Mouse (Mus musculus) erythroid progenitor cell, adult 5-6 weeks (primary cell): ENCODE measurements around the gene Dll3. TPM values are rescaled to one million over a fixed set of nuclear protein-coding genes. Genes with fewer than 3 reads are reported as not detected.
"Not testable (repeated sequence)": the region's sequence is repeated elsewhere in the genome, so short reads cannot be mapped to it uniquely, and the experiment has no call there.

Experiments used
- ATAC-seq: replicated peaks from 2 replicates; pipeline ENCODE4 v1.8.0; 2016; ENCODE audit warnings: moderate number of reproducible peaks, mild to moderate bottlenecking, moderate TSS enrichment, inconsistent platforms; ENCODE audit not compliant: poor library complexity, low FRiP score, severe bottlenecking
- total RNA-seq, 2 experiments: library from RNA; stranded (forward) in 1 of 2; stranded (reverse) in 1 of 2; fragments of 150-400 nt in 1 of 2; fragments of 186-747, 209-891 nt in 1 of 2; gene quantifications; 2 replicates each; pipeline versions ENCODE4 v1.2.3 to v1.2.4; 2015 to 2017; ENCODE audit warnings: low replicate concordance in 2 of 2

Dll3 gene
- total RNA-seq, 2 experiments from 2014 or later, result not detected

GRCm38 (mm10) chr7:28263786-28264185, 38.3 kb downstream of the Dll3 start:
- ATAC-seq, result no peak

- ATAC-seq, result no peak
These were observed 39.2 kb downstream of the Dll3 start for GRCm38 (mm10) chr7:28262861-28263260.

GRCm38 (mm10) chr7:28255476-28255875, 46.6 kb downstream of the Dll3 start:
- no peak for ATAC-seq

GRCm38 (mm10) chr7:28254591-28254990, 47.4 kb downstream of the Dll3 start:
- no peak for ATAC-seq

- no peak for ATAC-seq
These were observed 50.1 kb downstream of the Dll3 start for GRCm38 (mm10) chr7:28251976-28252375.

GRCm38 (mm10) chr7:28248957-28249356, 53.1 kb downstream of the Dll3 start:
- ATAC-seq, result no peak

- not testable (repeated sequence) for ATAC-seq
These were observed 58.1 kb downstream of the Dll3 start for GRCm38 (mm10) chr7:28243943-28244342.

Other genes starting within 250 kb of the Dll3 start
- not detected in 2 replicates for gene Fcgbp, start 231.0 kb downstream of the Dll3 start, total RNA-seq (2015; ENCODE audit: low replicate concordance)
- gene Fcgbp, start 231.0 kb downstream of the Dll3 start, total RNA-seq (2017; ENCODE audit: low replicate concordance), result not detected in 2 replicates
- not detected in 2 replicates for gene 9530053A07Rik, start 172.8 kb downstream of the Dll3 start, total RNA-seq (2015; ENCODE audit: low replicate concordance)
- gene 9530053A07Rik, start 172.8 kb downstream of the Dll3 start, total RNA-seq (2017; ENCODE audit: low replicate concordance), result not detected in 2 replicates
- 18.4 and 40.4 TPM in 2 replicates for gene Fbl, start 132.5 kb downstream of the Dll3 start, total RNA-seq (2015; ENCODE audit: low replicate concordance)
- 15.7 and 17.5 TPM in 2 replicates for gene Fbl, start 132.5 kb downstream of the Dll3 start, total RNA-seq (2017; ENCODE audit: low replicate concordance)
- gene Dyrk1b, start 122.8 kb downstream of the Dll3 start, total RNA-seq (2015; ENCODE audit: low replicate concordance), result 7.5 and 10.1 TPM in 2 replicates
- 8.4 and 12.5 TPM in 2 replicates for gene Dyrk1b, start 122.8 kb downstream of the Dll3 start, total RNA-seq (2017; ENCODE audit: low replicate concordance)
- gene Eid2, start 34.4 kb downstream of the Dll3 start, total RNA-seq (2015; ENCODE audit: low replicate concordance), result 10.1 TPM in 1 of 2 replicates, not detected in the other
- gene Eid2, start 34.4 kb downstream of the Dll3 start, total RNA-seq (2017; ENCODE audit: low replicate concordance), result 3.3 TPM in 1 of 2 replicates, not detected in the other
- 5.4 TPM in 1 of 2 replicates, not detected in the other for gene Eid2b, start 24.5 kb downstream of the Dll3 start, total RNA-seq (2015; ENCODE audit: low replicate concordance)
- gene Eid2b, start 24.5 kb downstream of the Dll3 start, total RNA-seq (2017; ENCODE audit: low replicate concordance), result 2.1 TPM in 1 of 2 replicates, not detected in the other
- not detected in 2 replicates for gene Selenov, start 11.1 kb downstream of the Dll3 start, total RNA-seq (2015; ENCODE audit: low replicate concordance)
- not detected in 2 replicates for gene Selenov, start 11.1 kb downstream of the Dll3 start, total RNA-seq (2017; ENCODE audit: low replicate concordance)
- 15.9 and 16.3 TPM in 2 replicates for gene Timm50, start 9.8 kb upstream of the Dll3 start, total RNA-seq (2015; ENCODE audit: low replicate concordance)
- 7.8 and 12.7 TPM in 2 replicates for gene Timm50, start 9.8 kb upstream of the Dll3 start, total RNA-seq (2017; ENCODE audit: low replicate concordance)
- gene Supt5, start 36.5 kb upstream of the Dll3 start, total RNA-seq (2015; ENCODE audit: low replicate concordance), result 33.5 and 37.8 TPM in 2 replicates
- gene Supt5, start 36.5 kb upstream of the Dll3 start, total RNA-seq (2017; ENCODE audit: low replicate concordance), result 34.3 and 43.0 TPM in 2 replicates
- 892 and 1,114 TPM in 2 replicates for gene Rps16, start 48.4 kb upstream of the Dll3 start, total RNA-seq (2015; ENCODE audit: low replicate concordance)
- gene Rps16, start 48.4 kb upstream of the Dll3 start, total RNA-seq (2017; ENCODE audit: low replicate concordance), result 132 and 239 TPM in 2 replicates
- gene Plekhg2, start 70.4 kb upstream of the Dll3 start, total RNA-seq (2015; ENCODE audit: low replicate concordance), result 2.1 and 5.8 TPM in 2 replicates
- 1.0 and 3.1 TPM in 2 replicates for gene Plekhg2, start 70.4 kb upstream of the Dll3 start, total RNA-seq (2017; ENCODE audit: low replicate concordance)
- gene Zfp36, start 78.0 kb upstream of the Dll3 start, total RNA-seq (2015; ENCODE audit: low replicate concordance), result 39.8 and 50.5 TPM in 2 replicates
- gene Zfp36, start 78.0 kb upstream of the Dll3 start, total RNA-seq (2017; ENCODE audit: low replicate concordance), result 3.9 and 6.4 TPM in 2 replicates
- 0.84 and 13.0 TPM in 2 replicates for gene Med29, start 90.5 kb upstream of the Dll3 start, total RNA-seq (2015; ENCODE audit: low replicate concordance)
- gene Med29, start 90.5 kb upstream of the Dll3 start, total RNA-seq (2017; ENCODE audit: low replicate concordance), result 2.6 and 4.4 TPM in 2 replicates
- 21.4 and 56.6 TPM in 2 replicates for gene Paf1, start 90.7 kb upstream of the Dll3 start, total RNA-seq (2015; ENCODE audit: low replicate concordance)
- 32.5 and 42.5 TPM in 2 replicates for gene Paf1, start 90.7 kb upstream of the Dll3 start, total RNA-seq (2017; ENCODE audit: low replicate concordance)
- 79.3 and 117 TPM in 2 replicates for gene Gmfg, start 135.2 kb upstream of the Dll3 start, total RNA-seq (2015; ENCODE audit: low replicate concordance)
- gene Gmfg, start 135.2 kb upstream of the Dll3 start, total RNA-seq (2017; ENCODE audit: low replicate concordance), result 55.6 and 119 TPM in 2 replicates
- 0.84 TPM in 1 of 2 replicates, not detected in the other for gene Lrfn1, start 149.7 kb upstream of the Dll3 start, total RNA-seq (2015; ENCODE audit: low replicate concordance)
- gene Lrfn1, start 149.7 kb upstream of the Dll3 start, total RNA-seq (2017; ENCODE audit: low replicate concordance), result not detected in 2 replicates
- gene Ifnl2, start 208.2 kb upstream of the Dll3 start, total RNA-seq (2015; ENCODE audit: low replicate concordance), result not detected in 2 replicates
- not detected in 2 replicates for gene Ifnl2, start 208.2 kb upstream of the Dll3 start, total RNA-seq (2017; ENCODE audit: low replicate concordance)
- gene Ifnl3, start 220.6 kb upstream of the Dll3 start, total RNA-seq (2015; ENCODE audit: low replicate concordance), result not detected in 2 replicates
- not detected in 2 replicates for gene Ifnl3, start 220.6 kb upstream of the Dll3 start, total RNA-seq (2017; ENCODE audit: low replicate concordance)
- gene Sycn, start 238.6 kb upstream of the Dll3 start, total RNA-seq (2015; ENCODE audit: low replicate concordance), result not detected in 2 replicates
- not detected in 2 replicates for gene Sycn, start 238.6 kb upstream of the Dll3 start, total RNA-seq (2017; ENCODE audit: low replicate concordance)
- gene Nccrp1, start 245.0 kb upstream of the Dll3 start, total RNA-seq (2015; ENCODE audit: low replicate concordance), result not detected in 2 replicates
- not detected in 2 replicates for gene Nccrp1, start 245.0 kb upstream of the Dll3 start, total RNA-seq (2017; ENCODE audit: low replicate concordance)